9 mouse cellular contexts compared by ENCODE assay signal in genomic region chr3:90585595-90585994, GRCm38 (mm10). TPM values are rescaled to one million over a fixed set of nuclear protein-coding genes. Genes with fewer than 3 reads are reported as not detected.
DNase-seq lines count a peak whose midpoint lies in the region; ATAC-seq and TF ChIP-seq lines count a peak whose summit lies in the region.
"Had no signal": no experiment of that assay in that cellular context is flagged by ENCODE, and none has a peak within 500 bp of the region (broad histone marks: within the 10 kb centered on the region; RNA-seq: fewer than 3 reads in every experiment).

No protein-coding gene starts in this region.

- H3K79me2 ChIP-seq in myocyte (ENCODE audit: control insufficient read depth, insufficient read depth) = no peaks in the 10 kb centered on the region

- no peak overlapping the region for H3K4me2 ChIP-seq in heart, embryonic 11.5 days
- no peak overlapping the region for H3K4me2 ChIP-seq in kidney, embryonic 15.5 days
- no peak overlapping the region for H3K4me2 ChIP-seq in limb, embryonic 15.5 days
- peak overlapping the region; percentile 85 for H3K4me2 ChIP-seq in myocyte (ENCODE audit: low read depth)
- H3K4me2 ChIP-seq in stomach, embryonic 14.5 days (replicated peaks; ENCODE audit: low read depth, low read length) = no peak overlapping the region
- H3K4me2 ChIP-seq: neural tube, embryonic 12.5 days had no signal

- no peaks in the 10 kb centered on the region for H3K27me3 ChIP-seq in heart, embryonic 11.5 days (ENCODE audit: control insufficient read depth, insufficient read depth, low read length)
- no peaks in the 10 kb centered on the region for H3K27me3 ChIP-seq in kidney, embryonic 15.5 days
- no peaks in the 10 kb centered on the region for H3K27me3 ChIP-seq in limb, embryonic 15.5 days
- H3K27me3 ChIP-seq in myocyte (ENCODE audit: control insufficient read depth, insufficient read depth, insufficient read length) = no peaks in the 10 kb centered on the region
- no peaks in the 10 kb centered on the region for H3K27me3 ChIP-seq in stomach, embryonic 14.5 days (ENCODE audit: control insufficient read depth, insufficient read depth, low read length)
- H3K27me3 ChIP-seq: neural tube, embryonic 12.5 days had no signal

- peak; percentile 82 to 84 for DNase-seq in heart, adult 18-20 months
- peak; percentile 56 for DNase-seq in gastrocnemius, postnatal 25 days

- WGBS in heart, embryonic 11.5 days (ENCODE audit: insufficient replicate concordance) = 31% methylated on average over 5 of the region's 5 CpGs
- 33% methylated on average over 5 of the region's 5 CpGs for WGBS in kidney, embryonic 15.5 days
- 30% methylated on average over 5 of the region's 5 CpGs for WGBS in limb, embryonic 15.5 days
- 35% methylated on average over 5 of the region's 5 CpGs for WGBS in stomach, embryonic 14.5 days

- H3K27ac ChIP-seq in heart, embryonic 11.5 days (ENCODE audit: low read depth, low read length) = no peak overlapping the region
- no peak overlapping the region for H3K27ac ChIP-seq in cortical plate, adult 2 months (ENCODE audit: insufficient read depth, low read length)
- H3K27ac ChIP-seq in kidney, embryonic 15.5 days = no peak overlapping the region
- H3K27ac ChIP-seq in limb, embryonic 15.5 days = peak overlapping the region; percentile 71
- H3K27ac ChIP-seq in stomach, embryonic 14.5 days (ENCODE audit: low read length) = no peak overlapping the region
- H3K27ac ChIP-seq: neural tube, embryonic 12.5 days had no signal

- H3ac ChIP-seq in myocyte (ENCODE audit: control insufficient read depth, insufficient read length) = no peak overlapping the region

- H3K9me3 ChIP-seq in heart, embryonic 11.5 days (replicated peaks; ENCODE audit: control insufficient read depth, low read length) = no peaks in the 10 kb centered on the region
- no peaks in the 10 kb centered on the region for H3K9me3 ChIP-seq in kidney, embryonic 15.5 days (replicated peaks)
- no peaks in the 10 kb centered on the region for H3K9me3 ChIP-seq in limb, embryonic 15.5 days
- H3K9me3 ChIP-seq in stomach, embryonic 14.5 days (ENCODE audit: control insufficient read depth, low read depth, low read length) = no peaks in the 10 kb centered on the region
- H3K9me3 ChIP-seq: neural tube, embryonic 12.5 days had no signal

- ATAC-seq in heart, embryonic 11.5 days (replicated peaks; ENCODE audit: insufficient number of reproducible peaks, low FRiP score, low TSS enrichment) = no peak
- peak; percentile 36; the same call in 1 of the 2 replicates for ATAC-seq in kidney, embryonic 15.5 days (replicated peaks; ENCODE audit: low FRiP score)
- peak; percentile 41; the same call in 1 of the 2 replicates for ATAC-seq in limb, embryonic 15.5 days (ENCODE audit: insufficient number of reproducible peaks, low FRiP score, low TSS enrichment, low read depth)
- ATAC-seq in stomach, embryonic 14.5 days (ENCODE audit: insufficient number of reproducible peaks, insufficient read depth, low FRiP score, low read depth) = peak; percentile 43; the same call in 1 of the 2 replicates

- peak; percentile 87 for TF ChIP-seq CTCF in cortical plate, adult 2 months (IDR thresholded peaks at IDR 0.05; ENCODE audit: extremely low read depth, insufficient read depth, low read length)

- H3K4me1 ChIP-seq in heart, embryonic 11.5 days (ENCODE audit: control insufficient read depth, insufficient read depth, low read length) = 0 out of 2 replicates have a peak, but pooled peaks cover 3% of the 10 kb centered on the region
- peaks cover 3% of the 10 kb centered on the region for H3K4me1 ChIP-seq in cortical plate, adult 2 months (ENCODE audit: control insufficient read depth, insufficient read depth, low read length)
- H3K4me1 ChIP-seq in kidney, embryonic 15.5 days = peaks cover 15% of the 10 kb centered on the region; the same call in 1 of the 2 replicates
- peaks cover 31% of the 10 kb centered on the region for H3K4me1 ChIP-seq in limb, embryonic 15.5 days
- H3K4me1 ChIP-seq in stomach, embryonic 14.5 days (ENCODE audit: control insufficient read depth, insufficient read depth, low read length) = no peaks in the 10 kb centered on the region
- H3K4me1 ChIP-seq: neural tube, embryonic 12.5 days had no signal

- H3K36me3 ChIP-seq in heart, embryonic 11.5 days (ENCODE audit: control insufficient read depth, insufficient read depth, low read length) = no peaks in the 10 kb centered on the region
- H3K36me3 ChIP-seq in kidney, embryonic 15.5 days = no peaks in the 10 kb centered on the region
- H3K36me3 ChIP-seq in limb, embryonic 15.5 days = no peaks in the 10 kb centered on the region
- no peaks in the 10 kb centered on the region for H3K36me3 ChIP-seq in myocyte (ENCODE audit: control insufficient read depth, insufficient read depth)
- H3K36me3 ChIP-seq in stomach, embryonic 14.5 days (ENCODE audit: control insufficient read depth, insufficient read depth, low read length) = no peaks in the 10 kb centered on the region
- H3K36me3 ChIP-seq: neural tube, embryonic 12.5 days had no signal

- no peak overlapping the region for H3K4me3 ChIP-seq in heart, embryonic 11.5 days (ENCODE audit: low read depth, low read length)
- no peak overlapping the region for H3K4me3 ChIP-seq in cortical plate, adult 2 months (ENCODE audit: insufficient read depth, low read length)
- H3K4me3 ChIP-seq in kidney, embryonic 15.5 days (replicated peaks) = no peak overlapping the region
- no peak overlapping the region for H3K4me3 ChIP-seq in limb, embryonic 15.5 days
- no peak overlapping the region for H3K4me3 ChIP-seq in myocyte
- H3K4me3 ChIP-seq in stomach, embryonic 14.5 days (ENCODE audit: low read depth, low read length) = no peak overlapping the region
- H3K4me3 ChIP-seq: neural tube, embryonic 12.5 days had no signal

- TF ChIP-seq POLR2A in cortical plate, adult 2 months (IDR thresholded peaks at IDR 0.05; ENCODE audit: extremely low read depth, insufficient read depth, low read length) = no peak
- TF ChIP-seq POLR2A in myocyte (IDR thresholded peaks at IDR 0.05; ENCODE audit: insufficient read length, low read depth) = peak; percentile 10

- H3K9ac ChIP-seq in heart, embryonic 11.5 days (ENCODE audit: low read depth, low read length) = no peak overlapping the region
- no peak overlapping the region for H3K9ac ChIP-seq in kidney, embryonic 15.5 days
- H3K9ac ChIP-seq in limb, embryonic 15.5 days = no peak overlapping the region
- no peak overlapping the region for H3K9ac ChIP-seq in stomach, embryonic 14.5 days (replicated peaks; ENCODE audit: low read depth, low read length)
- H3K9ac ChIP-seq: neural tube, embryonic 12.5 days had no signal

RNA-seq across cellular contexts. Expression of gene S100a2, which starts 4.5 kb away (rescaled TPM):
- total RNA-seq in heart, adult 18-20 months (2021) = not detected
- polyA plus RNA-seq in heart, embryonic 11.5 days (2014; fragmentation: Nextera tagmentation; extraction: Ambion mirVana) = not detected in 2 replicates
- polyA plus RNA-seq in cortical plate, adult 2 months (2012; rRNA removed) = not detected in 2 replicates
- total RNA-seq in gastrocnemius, postnatal 25 days (2021) = not detected
- not detected in 2 replicates for polyA plus RNA-seq in kidney, embryonic 15.5 days (2015; fragmentation: Nextera tagmentation; extraction: Ambion mirVana)
- not detected in 2 replicates for polyA plus RNA-seq in limb, embryonic 15.5 days (2015; fragmentation: Nextera tagmentation; extraction: Ambion mirVana)
- polyA plus RNA-seq in myocyte (2012; fragmentation: generic; extraction: Trizol) = not detected
- not detected in 2 replicates for polyA plus RNA-seq in stomach, embryonic 14.5 days (2014; fragmentation: Nextera tagmentation; extraction: Ambion mirVana)
- polyA plus RNA-seq: neural tube, embryonic 12.5 days had no signal

RNA-seq across cellular contexts. Expression of gene Gm42674, which starts 16.1 kb away (rescaled TPM):
- not detected for total RNA-seq in heart, adult 18-20 months (2021)
- not detected in 2 replicates for polyA plus RNA-seq in heart, embryonic 11.5 days (2014; fragmentation: Nextera tagmentation; extraction: Ambion mirVana)
- not detected in 2 replicates for polyA plus RNA-seq in cortical plate, adult 2 months (2012; rRNA removed)
- total RNA-seq in gastrocnemius, postnatal 25 days (2021) = not detected
- not detected in 2 replicates for polyA plus RNA-seq in kidney, embryonic 15.5 days (2015; fragmentation: Nextera tagmentation; extraction: Ambion mirVana)
- not detected in 2 replicates for polyA plus RNA-seq in limb, embryonic 15.5 days (2015; fragmentation: Nextera tagmentation; extraction: Ambion mirVana)
- 0.89 TPM for polyA plus RNA-seq in myocyte (2012; fragmentation: generic; extraction: Trizol)
- not detected in 2 replicates for polyA plus RNA-seq in stomach, embryonic 14.5 days (2014; fragmentation: Nextera tagmentation; extraction: Ambion mirVana)
- polyA plus RNA-seq: neural tube, embryonic 12.5 days had no signal

RNA-seq across cellular contexts. Expression of gene S100a4, which starts 18.0 kb away (rescaled TPM):
- total RNA-seq in heart, adult 18-20 months (2021) = 10 to 100 TPM; 12.5 to 14.1 TPM
- 3.4 and 3.5 TPM in 2 replicates for polyA plus RNA-seq in heart, embryonic 11.5 days (2014; fragmentation: Nextera tagmentation; extraction: Ambion mirVana)
- 10.9 and 13.4 TPM in 2 replicates for polyA plus RNA-seq in cortical plate, adult 2 months (2012; rRNA removed)
- 10 to 100 TPM; 11.3 to 23.2 TPM for total RNA-seq in gastrocnemius, postnatal 25 days (2021)
- 4.2 and 6.4 TPM in 2 replicates for polyA plus RNA-seq in kidney, embryonic 15.5 days (2015; fragmentation: Nextera tagmentation; extraction: Ambion mirVana)
- polyA plus RNA-seq in limb, embryonic 15.5 days (2015; fragmentation: Nextera tagmentation; extraction: Ambion mirVana) = 21.0 and 29.6 TPM in 2 replicates
- polyA plus RNA-seq in myocyte (2012; fragmentation: generic; extraction: Trizol) = 3,627 TPM
- polyA plus RNA-seq in stomach, embryonic 14.5 days (2014; fragmentation: Nextera tagmentation; extraction: Ambion mirVana) = 5.5 and 7.4 TPM in 2 replicates

RNA-seq across cellular contexts. Expression of gene S100a5, which starts 22.7 kb away (rescaled TPM):
- total RNA-seq in heart, adult 18-20 months (2021) = not detected
- polyA plus RNA-seq in heart, embryonic 11.5 days (2014; fragmentation: Nextera tagmentation; extraction: Ambion mirVana) = not detected in 2 replicates
- polyA plus RNA-seq in cortical plate, adult 2 months (2012; rRNA removed) = not detected in 2 replicates
- total RNA-seq in gastrocnemius, postnatal 25 days (2021) = not detected
- polyA plus RNA-seq in kidney, embryonic 15.5 days (2015; fragmentation: Nextera tagmentation; extraction: Ambion mirVana) = 0.46 TPM in 1 of 2 replicates, not detected in the other
- polyA plus RNA-seq in limb, embryonic 15.5 days (2015; fragmentation: Nextera tagmentation; extraction: Ambion mirVana) = not detected in 2 replicates
- polyA plus RNA-seq in myocyte (2012; fragmentation: generic; extraction: Trizol) = 0.19 TPM
- polyA plus RNA-seq in stomach, embryonic 14.5 days (2014; fragmentation: Nextera tagmentation; extraction: Ambion mirVana) = 0.71 TPM in 1 of 2 replicates, not detected in the other
- polyA plus RNA-seq: neural tube, embryonic 12.5 days had no signal

RNA-seq across cellular contexts. Expression of gene S100a3, which starts 25.2 kb away (rescaled TPM):
- total RNA-seq in heart, adult 18-20 months (2021) = not detected
- 0.24 TPM in 1 of 2 replicates, not detected in the other for polyA plus RNA-seq in heart, embryonic 11.5 days (2014; fragmentation: Nextera tagmentation; extraction: Ambion mirVana)
- 1.9 and 2.0 TPM in 2 replicates for polyA plus RNA-seq in cortical plate, adult 2 months (2012; rRNA removed)
- not detected for total RNA-seq in gastrocnemius, postnatal 25 days (2021)
- not detected in 2 replicates for polyA plus RNA-seq in kidney, embryonic 15.5 days (2015; fragmentation: Nextera tagmentation; extraction: Ambion mirVana)
- polyA plus RNA-seq in limb, embryonic 15.5 days (2015; fragmentation: Nextera tagmentation; extraction: Ambion mirVana) = 1.8 and 2.6 TPM in 2 replicates
- polyA plus RNA-seq in myocyte (2012; fragmentation: generic; extraction: Trizol) = 4.7 TPM
- polyA plus RNA-seq in stomach, embryonic 14.5 days (2014; fragmentation: Nextera tagmentation; extraction: Ambion mirVana) = 0.42 and 0.62 TPM in 2 replicates
- polyA plus RNA-seq: neural tube, embryonic 12.5 days had no signal

Comparison
In these comparisons a context has a peak if more than half of its experiments do, and no peak if none do; other contexts are left out.
1. RNA of gene S100a4, which starts 18.0 kb away (polyA plus RNA-seq): 3,627 TPM in myocyte (single experiment); 21.0 to 29.6 TPM in limb, embryonic 15.5 days, 10.9 to 13.4 TPM in cortical plate, adult 2 months, 5.5 to 7.4 TPM in stomach, embryonic 14.5 days, 4.2 to 6.4 TPM in kidney, embryonic 15.5 days and 3.4 to 3.5 TPM in heart, embryonic 11.5 days; every median in the first group is over 100 times any median in the second.